Mouse (Mus musculus): ENCODE results near the gene Usp29. TPM values are rescaled to one million over a fixed set of nuclear protein-coding genes. Genes with fewer than 3 reads are reported as not detected.

Usp29 gene
- total and polyA plus RNA-seq, 3 experiments, result not detected

DNA sequence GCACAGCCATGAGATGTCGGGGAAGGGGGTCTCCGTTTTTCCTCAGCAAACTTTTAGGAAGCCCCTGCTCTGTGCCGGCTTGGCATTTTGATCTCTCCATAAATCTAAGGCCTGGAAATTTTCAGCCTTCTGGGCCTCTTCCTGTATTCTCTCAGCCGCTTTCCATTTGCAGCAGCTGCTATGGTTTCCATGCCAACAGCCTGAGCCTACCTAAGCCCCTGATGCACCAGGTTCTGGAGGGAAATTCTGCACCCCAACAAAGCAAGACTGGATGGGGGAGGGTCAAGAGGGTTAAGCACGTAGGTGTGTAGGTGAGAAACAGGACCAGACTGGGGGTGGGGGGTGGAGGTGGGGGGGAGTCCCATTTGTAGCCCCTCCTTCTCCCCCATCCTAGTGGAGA, 105.0 kb downstream of the Usp29 start:
- no peak overlapping the region for H3K27ac ChIP-seq (ENCODE audit: insufficient read depth, low read depth)
- no peak for TF ChIP-seq ETS1 (conservative IDR thresholded peaks at IDR 0.05; ENCODE audit: low read depth, low read length)
- TF ChIP-seq GABPA (IDR thresholded peaks at IDR 0.05; ENCODE audit: insufficient replicate concordance, low read depth, low read length), result no peak
- no peak for TF ChIP-seq BHLHE40 (IDR thresholded peaks at IDR 0.05; ENCODE audit: low read depth, low read length)
- TF ChIP-seq TCF12 (IDR thresholded peaks at IDR 0.05; ENCODE audit: low read depth, low read length), result no peak
- TF ChIP-seq CTCF (conservative IDR thresholded peaks at IDR 0.05 in 1 of 2, IDR thresholded peaks at IDR 0.05 in 1 of 2; ENCODE audit: low read depth in 2 of 2, low read length in 2 of 2), result no peak
- TF ChIP-seq RAD21 (IDR thresholded peaks at IDR 0.05; ENCODE audit: low read depth, low read length), result no peak
- no peak for TF ChIP-seq ZKSCAN1 (IDR thresholded peaks at IDR 0.05; ENCODE audit: borderline replicate concordance, low read depth, low read length)
- TF ChIP-seq ZC3H11A (IDR thresholded peaks at IDR 0.05; ENCODE audit: low read depth, low read length), result no peak
- H3K4me1 ChIP-seq (ENCODE audit: control insufficient read depth in 1 of 2, insufficient read depth in 2 of 2), result no peaks in the 10 kb centered on the region
- dilution Hi-C loops (cut with MboI; ENCODE audit: extremely low pct_ligation_motif_present, extremely low pct_unique_long_range_greater_than_20kb, low sequenced_read_pairs), result no loop called here
- no peaks in the 10 kb centered on the region for H3K27me3 ChIP-seq (replicated peaks)
- no peaks in the 10 kb centered on the region for H3K36me3 ChIP-seq (replicated peaks in 1 of 2; ENCODE audit: control insufficient read depth in 1 of 2, insufficient read depth in 1 of 2, low read length in 1 of 2)
- no peak overlapping the region for H3K4me2 ChIP-seq (ENCODE audit: insufficient read depth, low read depth, poor library complexity, severe bottlenecking)
- no peak overlapping the region for H3K9ac ChIP-seq (ENCODE audit: insufficient read depth, low read depth)
- H3K9me3 ChIP-seq (replicated peaks; ENCODE audit: low read length), result peaks cover 46% of the 10 kb centered on the region
- in situ Hi-C loops (cut with MboI; ENCODE audit: low pct_ligation_motif_present, low pct_unique_long_range_greater_than_20kb, low sequenced_read_pairs), result no loop called here
- H3K4me3 ChIP-seq (replicated peaks in 1 of 3; ENCODE audit: low read depth in 2 of 3, low read length in 2 of 3, poor library complexity in 1 of 3), result no peak overlapping the region
- H3K79me2 ChIP-seq (replicated peaks; ENCODE audit: control insufficient read depth, extremely low read depth, insufficient read depth, poor library complexity, severe bottlenecking), result no peaks in the 10 kb centered on the region
- no peak for DNase-seq (ENCODE audit: extremely low read depth)

DNA sequence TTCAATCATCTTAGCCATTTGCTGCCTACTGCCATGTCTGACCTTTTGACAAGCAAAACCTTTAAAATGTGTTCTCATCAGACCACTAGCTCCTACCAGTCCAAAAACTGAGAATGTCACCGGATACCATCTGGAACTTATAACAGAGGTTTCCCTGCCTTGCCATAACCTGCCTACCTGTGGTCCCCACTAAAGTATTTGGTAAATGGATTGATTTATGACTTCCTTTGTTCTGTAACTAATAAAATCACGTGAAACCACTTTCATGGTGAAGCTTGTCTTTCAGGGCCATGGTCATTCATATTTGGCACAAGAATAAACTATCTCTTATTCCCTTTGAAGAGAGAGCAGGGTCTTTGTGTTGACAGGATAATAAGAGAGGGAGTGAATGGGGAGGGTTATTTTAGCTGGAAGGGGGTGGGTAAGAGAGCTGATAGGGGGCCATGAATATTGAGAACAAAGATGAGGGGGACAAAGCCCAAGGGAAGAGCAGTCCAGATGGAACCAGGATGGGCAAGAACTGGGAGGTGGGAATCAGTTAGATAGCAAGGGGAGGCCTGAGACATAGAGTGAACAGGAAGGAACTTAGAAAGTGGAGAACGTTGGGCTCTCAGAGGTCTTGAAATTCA, 107.0 kb downstream of the Usp29 start:
- dilution Hi-C loops (cut with MboI; ENCODE audit: extremely low pct_ligation_motif_present, extremely low pct_unique_long_range_greater_than_20kb, low sequenced_read_pairs), result no loop called here
- Histone ChIP-seq H3K27ac (ENCODE audit: insufficient read depth, low read depth) (no peak overlapping the region), H3K9ac (ENCODE audit: insufficient read depth, low read depth) (no peak overlapping the region), H3K36me3 (replicated peaks in 1 of 2; ENCODE audit: control insufficient read depth in 1 of 2, insufficient read depth in 1 of 2, low read length in 1 of 2) (no peaks in the 10 kb centered on the region), H3K4me3 (replicated peaks in 1 of 3; ENCODE audit: low read depth in 2 of 3, low read length in 2 of 3, poor library complexity in 1 of 3) (no peak overlapping the region), H3K27me3 (replicated peaks) (no peaks in the 10 kb centered on the region), H3K79me2 (replicated peaks; ENCODE audit: control insufficient read depth, extremely low read depth, insufficient read depth, poor library complexity, severe bottlenecking) (no peaks in the 10 kb centered on the region), H3K4me1 (ENCODE audit: control insufficient read depth in 1 of 2, insufficient read depth in 2 of 2) (no peaks in the 10 kb centered on the region), H3K4me2 (ENCODE audit: insufficient read depth, low read depth, poor library complexity, severe bottlenecking) (no peak overlapping the region), H3K9me3 (replicated peaks; ENCODE audit: low read length) (peaks cover 46% of the 10 kb centered on the region)
- DNase-seq (ENCODE audit: extremely low read depth), result no peak
- in situ Hi-C loops (cut with MboI; ENCODE audit: low pct_ligation_motif_present, low pct_unique_long_range_greater_than_20kb, low sequenced_read_pairs), result no loop called here
- TF ChIP-seq E2F4 (IDR thresholded peaks at IDR 0.05; ENCODE audit: insufficient replicate concordance, low read depth, low read length) (no peak), MEF2A (IDR thresholded peaks at IDR 0.05; ENCODE audit: borderline replicate concordance, low read depth, low read length) (no peak), KAT2A (IDR thresholded peaks at IDR 0.05; ENCODE audit: insufficient replicate concordance, low read length) (no peak), RCOR1 (conservative IDR thresholded peaks at IDR 0.05; ENCODE audit: low read depth, low read length) (no peak), TBP (conservative IDR thresholded peaks at IDR 0.05; ENCODE audit: low read depth, low read length) (no peak), MAFK (IDR thresholded peaks at IDR 0.05; ENCODE audit: insufficient replicate concordance, low read length) (no peak), MXI1 (IDR thresholded peaks at IDR 0.05; ENCODE audit: low read depth, low read length) (no peak), JUN (IDR thresholded peaks at IDR 0.05; ENCODE audit: insufficient read depth, low read depth, low read length) (no peak), MYC (IDR thresholded peaks at IDR 0.05; ENCODE audit: low read depth, low read length) (no peak), BHLHE40 (IDR thresholded peaks at IDR 0.05; ENCODE audit: low read depth, low read length) (no peak), ZKSCAN1 (IDR thresholded peaks at IDR 0.05; ENCODE audit: borderline replicate concordance, low read depth, low read length) (no peak), EP300 (IDR thresholded peaks at IDR 0.05; ENCODE audit: low read length) (no peak), ELF1 (IDR thresholded peaks at IDR 0.05; ENCODE audit: low read depth, low read length) (no peak), POLR2A (IDR thresholded peaks at IDR 0.05; ENCODE audit: low read depth, low read length) (no peak), SMC3 (IDR thresholded peaks at IDR 0.05; ENCODE audit: low read depth, low read length) (no peak), USF1 (IDR thresholded peaks at IDR 0.05; ENCODE audit: low read depth, low read length) (no peak), MAX (IDR thresholded peaks at IDR 0.05; ENCODE audit: low read length) (no peak)

Measured in CH12.LX (cell line).